Mouse (Mus musculus) urinary bladder, postnatal 4 days (tissue): ENCODE data around the gene Vmn1r175.
"Not testable (repeated sequence)": the region's sequence is repeated elsewhere in the genome, so short reads cannot be mapped to it uniquely, and the experiment has no call there.

Source experiments
- DNase-seq, 2 experiments: peaks; one replicate each; pipeline ENCODE4 v3.0.0; 2021 to 2022; ENCODE audit warnings: low spot score in 2 of 2

Vmn1r175 gene

GRCm38 (mm10) chr7:23810543-23810942, at the start of gene Vmn1r175:
TSS of gene Vmn1r175 (minus strand) at chr7:23810643.
- DNase-seq, result not testable (repeated sequence)

GRCm38 (mm10) chr7:23837272-23837671, 26.8 kb upstream of the Vmn1r175 start, which contains the start of gene Vmn1r176:
TSS of gene Vmn1r176 (minus strand) at chr7:23837372.
- not testable (repeated sequence) for DNase-seq

- DNase-seq, result no peak
Measured at GRCm38 (mm10) chr7:23784526-23784925, 25.9 kb downstream of the Vmn1r175 start.
